Mouse (Mus musculus) retina, adult 2 months (tissue): ENCODE data around the gene Cfap99.

Experiments used
- DNase-seq: peaks from one replicate; pipeline ENCODE4 v3.0.0-alpha.2; 2012; ENCODE audit warnings: low read depth, low spot score

Cfap99 gene

GRCm38 (mm10) chr5:34288154-34288716 lies at the start of gene Cfap99, which contains the start of gene Zfyve28:
Gene Cfap99, plus strand, starts transcription at chr5:34288600.
Gene Zfyve28, minus strand, starts transcription at chr5:34288449.
- DNase-seq, result peak; percentile 84

GRCm38 (mm10) chr5:34242224-34242963 lies 46.0 kb upstream of the Cfap99 start:
- no peak for DNase-seq

DNA sequence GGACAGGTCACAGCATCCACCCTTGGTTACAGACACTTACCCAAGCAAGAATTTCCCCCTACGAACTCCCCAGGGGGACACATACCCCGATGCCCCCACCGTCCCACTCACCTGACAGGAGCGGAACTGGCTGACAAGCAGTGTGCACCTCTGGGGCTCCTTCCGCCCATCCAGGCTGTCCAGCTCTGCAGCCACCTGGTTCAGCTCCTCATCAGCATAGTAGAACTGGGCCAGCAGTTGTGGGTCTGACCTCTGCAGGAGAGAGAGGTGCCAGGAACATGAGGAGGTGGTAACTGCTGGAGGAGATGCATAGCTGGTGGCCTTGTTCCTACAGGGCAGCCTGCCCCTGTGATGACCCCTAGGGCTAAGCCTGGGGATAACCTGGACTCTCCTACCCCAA lies 45.3 kb upstream of the Cfap99 start:
- DNase-seq, result no peak

DNA sequence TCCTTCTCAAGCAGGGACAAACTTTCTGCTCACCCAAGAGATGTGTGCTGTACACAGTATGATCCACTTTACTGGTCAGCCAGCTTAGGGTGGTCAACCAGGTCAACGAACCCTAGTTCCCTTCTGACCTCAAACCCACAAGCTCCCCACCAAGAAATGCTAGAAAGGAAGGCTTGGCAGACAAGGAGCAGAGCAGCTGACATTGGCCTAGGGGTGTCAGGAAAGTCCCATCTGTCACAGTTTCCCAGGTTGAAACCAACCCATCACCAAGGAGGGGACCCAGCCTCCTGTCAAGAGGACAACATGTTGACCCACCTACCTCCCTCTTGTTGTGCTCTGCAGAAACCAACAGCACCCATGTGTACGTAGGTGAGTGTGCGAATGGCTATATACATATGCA lies 42.0 kb upstream of the Cfap99 start:
- DNase-seq, result no peak

- DNase-seq, result no peak
These were observed 39.3 kb upstream of the Cfap99 start for GRCm38 (mm10) chr5:34249132-34249531.

DNA sequence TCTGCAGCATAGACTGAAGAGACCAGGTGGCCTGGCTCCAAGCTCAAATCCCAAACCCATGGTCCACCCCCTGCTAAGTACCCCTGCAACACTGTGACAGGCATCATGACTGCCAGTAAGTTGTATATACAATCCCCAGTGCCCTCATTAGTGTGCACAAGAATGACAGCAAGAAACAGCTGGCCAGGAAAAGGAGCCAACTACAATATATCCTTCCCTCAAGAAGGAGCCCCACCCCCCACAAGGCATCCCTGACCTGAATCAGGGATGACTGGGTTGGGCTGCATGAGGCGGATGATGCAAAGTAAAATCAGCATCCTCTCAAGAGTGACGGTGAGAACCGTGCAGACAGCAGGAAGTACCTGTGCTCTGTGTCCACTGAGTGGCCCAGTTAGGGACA lies 38.3 kb upstream of the Cfap99 start:
- no peak for DNase-seq

- DNase-seq, result no peak
These were observed 36.6 kb upstream of the Cfap99 start for GRCm38 (mm10) chr5:34251794-34252193.

DNA sequence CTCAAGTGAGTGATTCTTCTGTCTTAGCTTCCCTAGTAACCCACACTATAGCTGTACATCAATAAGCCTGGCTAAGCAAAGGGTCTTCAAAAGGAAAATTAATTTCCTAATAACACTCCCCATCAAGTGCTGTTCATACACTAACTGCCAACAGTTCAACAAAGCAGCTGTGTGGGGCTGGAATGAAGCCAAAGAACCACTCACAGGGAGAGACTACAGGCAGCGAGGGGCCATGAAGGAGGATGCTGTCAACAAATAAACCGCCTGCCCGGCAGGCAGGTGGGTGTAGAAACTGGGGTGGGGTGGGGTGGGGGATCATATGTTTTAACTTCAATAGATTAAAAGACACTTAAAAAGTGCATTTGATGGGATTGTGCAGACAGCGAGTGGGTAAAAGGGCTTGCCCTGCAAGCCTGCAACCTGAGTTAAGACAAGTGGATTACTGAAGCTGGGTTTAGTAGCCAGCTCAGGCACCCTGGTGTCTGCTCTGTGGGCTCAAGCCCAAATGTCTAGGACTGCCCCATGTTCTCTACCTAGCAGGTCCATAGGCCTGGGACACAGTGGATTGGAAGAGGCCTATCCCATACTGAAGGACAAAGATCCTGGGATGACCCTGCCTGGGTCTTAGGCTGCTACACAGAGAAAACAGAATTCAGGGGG lies 36.0 kb upstream of the Cfap99 start:
- DNase-seq, result no peak

GRCm38 (mm10) chr5:34252967-34253519 lies 35.4 kb upstream of the Cfap99 start:
- DNase-seq, result no peak

GRCm38 (mm10) chr5:34254309-34254708 lies 34.1 kb upstream of the Cfap99 start:
- no peak for DNase-seq

DNA sequence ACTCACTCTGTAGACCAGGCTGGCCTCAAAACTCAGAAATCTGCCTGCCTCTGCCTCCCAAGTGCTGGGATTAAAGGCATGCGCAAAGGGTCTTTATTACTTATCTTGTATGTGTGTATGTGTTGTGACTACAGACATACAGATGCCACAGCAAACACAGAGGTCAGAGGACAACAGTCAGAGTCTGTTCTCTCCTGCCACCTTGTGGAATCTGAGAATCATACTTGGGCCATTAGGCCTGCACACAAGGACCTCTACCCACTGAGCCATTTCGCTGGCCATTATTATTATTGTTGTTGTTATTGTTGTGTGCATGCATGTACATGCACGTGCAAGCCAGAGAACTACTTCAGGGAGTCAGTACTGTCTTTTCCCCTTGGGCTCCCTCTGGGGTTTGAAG lies 33.2 kb upstream of the Cfap99 start:
- DNase-seq, result no peak

DNA sequence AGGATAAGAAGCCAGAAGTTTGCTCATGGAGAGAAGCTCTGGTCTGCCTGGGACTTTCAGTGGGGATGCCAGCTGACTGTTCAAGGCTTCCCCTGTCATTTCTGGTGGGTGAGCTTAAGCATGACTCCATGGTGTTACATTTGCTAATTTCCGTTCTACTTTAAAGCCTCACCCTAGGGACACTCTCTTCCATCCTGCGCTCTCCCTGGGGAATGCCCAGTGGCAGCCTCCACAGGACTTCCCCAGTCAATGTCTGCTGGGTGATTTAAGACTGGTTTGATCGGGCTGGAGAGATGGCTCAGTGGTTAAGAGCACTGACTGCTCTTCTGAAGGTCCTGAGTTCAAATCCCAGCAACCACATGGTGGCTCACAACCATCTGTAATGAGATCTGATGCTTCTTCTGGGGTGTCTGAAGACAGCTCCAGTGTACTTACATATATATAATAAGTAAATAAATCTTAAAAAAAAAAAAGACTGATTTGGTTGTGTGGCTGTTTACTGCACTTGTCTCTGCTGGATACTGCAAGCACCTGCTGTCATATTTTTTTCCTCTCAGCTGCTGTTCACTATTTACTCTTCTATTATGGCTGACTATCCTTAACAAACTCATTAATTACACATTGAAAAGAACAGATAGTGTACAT lies 29.1 kb upstream of the Cfap99 start:
- DNase-seq, result no peak

DNA sequence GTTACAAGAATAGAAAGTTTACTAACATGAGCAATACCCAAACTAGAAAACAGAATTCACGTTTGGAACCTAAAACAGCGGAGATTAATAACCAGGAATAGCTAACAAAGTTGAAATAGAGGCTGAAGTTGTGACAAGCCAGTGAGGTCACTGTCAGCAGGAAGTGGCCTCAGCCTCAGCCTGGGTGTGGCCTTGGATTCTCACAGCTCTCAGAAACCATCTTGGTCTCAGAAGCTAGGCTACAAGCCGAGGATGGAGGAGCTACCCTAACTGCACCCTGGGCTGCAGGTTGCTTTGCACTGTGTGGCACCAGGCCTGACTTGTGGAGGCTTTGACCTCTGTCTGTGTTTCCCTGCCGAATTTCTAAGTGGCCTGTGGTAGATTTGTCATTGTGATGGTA lies 22.3 kb upstream of the Cfap99 start:
- no peak for DNase-seq

DNA sequence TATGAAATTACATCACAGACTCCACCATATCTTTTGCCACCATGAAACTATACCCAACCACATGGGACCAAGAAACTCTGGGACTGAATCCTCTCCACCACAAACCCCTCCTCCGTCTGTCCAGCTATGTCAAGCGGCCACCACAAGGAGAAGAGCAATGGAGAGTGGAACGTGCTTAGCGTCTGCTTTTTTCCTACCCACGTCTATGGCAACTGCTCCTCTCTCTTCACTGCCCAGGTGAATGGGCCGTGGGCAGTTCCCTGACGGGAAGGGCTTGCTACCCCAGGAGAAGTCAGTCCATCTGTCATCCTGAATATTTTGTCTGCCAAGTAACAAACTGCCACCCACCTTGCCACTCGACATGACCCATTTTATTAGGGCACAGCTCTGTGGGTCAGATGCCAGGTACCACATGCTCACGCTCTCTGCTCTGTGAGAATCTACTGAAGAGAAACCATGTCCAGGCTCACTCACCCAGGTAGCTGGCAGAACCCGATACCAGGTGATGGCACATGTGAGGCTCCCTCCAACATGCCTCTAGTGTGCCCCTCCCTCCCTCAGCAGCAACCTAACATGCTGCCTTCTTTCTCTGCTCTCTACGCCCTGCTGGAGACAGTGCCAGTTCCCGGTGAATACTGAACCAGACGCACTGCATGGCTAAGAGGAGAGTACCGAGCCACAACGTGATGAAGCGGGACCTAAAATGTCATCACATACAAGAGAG lies 19.0 kb upstream of the Cfap99 start:
- DNase-seq, result no peak

DNA sequence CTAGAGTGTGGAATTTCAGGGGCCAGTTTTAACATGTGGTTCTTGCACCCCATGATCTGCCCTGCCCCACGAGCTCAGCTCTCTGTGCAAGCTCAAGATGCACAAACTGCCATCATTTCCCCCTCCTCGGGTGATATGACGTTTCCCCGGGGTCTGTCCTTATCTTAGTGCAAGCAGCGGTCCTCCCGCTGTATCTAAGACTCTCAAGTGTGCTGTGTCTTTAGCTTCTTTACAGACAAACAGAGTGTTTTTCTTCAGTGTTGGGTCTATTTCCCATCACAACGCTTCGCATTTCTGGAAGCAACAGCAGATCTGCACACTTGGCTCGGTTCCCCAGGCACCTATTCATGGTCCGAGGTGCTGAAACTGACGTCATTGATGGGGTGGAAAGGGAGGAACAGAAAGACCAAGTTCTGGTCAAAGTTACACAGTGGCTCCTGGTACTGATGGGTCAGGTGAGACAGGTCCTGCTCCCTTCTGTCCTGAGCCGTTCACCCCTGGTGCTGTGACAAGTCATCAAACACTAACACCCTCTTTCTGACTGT lies 18.4 kb upstream of the Cfap99 start:
- DNase-seq, result no peak

DNA sequence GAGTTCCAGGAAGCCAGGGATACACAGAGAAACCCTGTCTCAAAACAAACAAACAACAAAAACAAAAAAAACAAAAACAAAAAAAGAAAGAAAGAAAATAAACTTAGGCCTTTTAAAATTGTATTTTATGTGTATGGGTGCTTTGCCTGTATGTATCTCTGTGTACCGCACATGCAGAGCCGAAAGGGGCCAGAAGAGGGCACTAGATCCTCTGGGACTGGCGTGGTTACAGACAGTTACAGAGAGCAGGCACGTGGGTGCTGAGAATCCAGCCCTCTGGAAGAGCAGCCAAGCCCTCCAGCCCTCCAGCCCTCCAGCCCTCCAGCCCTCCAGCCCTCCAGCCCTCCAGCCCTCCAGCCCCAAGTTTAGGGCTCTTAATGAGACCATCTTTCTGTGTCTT lies 16.7 kb upstream of the Cfap99 start:
- DNase-seq, result no peak

DNA sequence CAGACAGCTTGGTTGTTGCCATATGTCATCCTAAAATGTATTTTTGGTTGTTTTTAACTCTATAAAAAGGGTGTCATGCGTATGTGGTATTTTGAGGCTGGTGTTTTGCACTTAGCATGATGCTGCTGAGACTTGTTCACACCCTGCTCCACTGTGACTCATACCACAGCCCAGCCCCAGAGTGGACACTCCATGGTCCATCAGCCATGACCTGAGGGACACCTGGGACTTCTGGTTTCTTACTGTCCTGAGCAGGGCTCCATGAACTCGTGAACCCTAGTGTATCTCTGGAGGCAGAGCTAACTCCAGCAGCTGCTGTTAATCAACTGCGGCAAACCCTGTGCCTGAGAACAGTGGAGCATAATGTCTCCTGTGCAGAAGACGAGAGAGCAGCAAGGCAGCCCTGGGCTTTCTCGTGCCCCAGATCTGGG lies 15.1 kb upstream of the Cfap99 start:
- DNase-seq, result no peak

DNA sequence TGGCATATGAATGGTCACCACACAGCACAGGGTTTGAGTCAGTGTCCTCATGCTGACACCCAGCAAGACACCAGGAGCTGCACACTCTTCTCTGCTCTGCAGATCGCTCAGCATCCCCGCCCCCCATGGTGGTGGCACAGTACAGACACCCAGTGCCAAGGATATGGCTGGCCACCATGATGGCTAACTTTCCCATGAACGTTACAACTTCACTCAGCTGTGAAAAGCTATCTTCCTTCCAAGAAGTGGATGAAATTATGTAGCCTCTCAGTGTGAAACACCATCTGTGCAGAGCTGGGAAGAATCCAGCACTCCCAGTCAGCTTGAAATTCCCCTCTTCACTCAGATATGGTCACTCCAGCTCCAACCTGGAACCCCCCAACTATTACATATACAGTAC lies 14.1 kb upstream of the Cfap99 start:
- no peak for DNase-seq

- DNase-seq, result no peak
These were observed 13.6 kb upstream of the Cfap99 start for GRCm38 (mm10) chr5:34274676-34275293.

DNA sequence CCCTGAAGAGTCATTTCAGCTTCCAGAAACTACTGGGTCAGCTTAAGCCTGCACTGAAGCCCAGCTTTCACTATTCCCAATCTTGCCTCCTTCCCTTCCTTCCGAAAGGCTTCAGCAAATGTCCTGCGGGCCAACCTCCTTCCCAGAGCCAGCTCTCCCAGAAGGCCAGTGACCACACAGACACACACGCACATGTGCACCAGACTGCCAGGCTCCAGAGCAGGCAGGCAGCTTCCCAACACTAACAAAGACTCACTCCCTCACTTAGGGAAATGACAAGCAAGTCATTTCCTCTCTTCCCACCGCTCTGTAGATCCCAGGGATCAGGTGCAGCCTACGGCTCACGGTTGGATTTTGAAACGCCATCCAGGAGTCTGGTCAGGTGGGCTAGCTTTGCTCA lies 12.2 kb upstream of the Cfap99 start:
- DNase-seq, result no peak

DNA sequence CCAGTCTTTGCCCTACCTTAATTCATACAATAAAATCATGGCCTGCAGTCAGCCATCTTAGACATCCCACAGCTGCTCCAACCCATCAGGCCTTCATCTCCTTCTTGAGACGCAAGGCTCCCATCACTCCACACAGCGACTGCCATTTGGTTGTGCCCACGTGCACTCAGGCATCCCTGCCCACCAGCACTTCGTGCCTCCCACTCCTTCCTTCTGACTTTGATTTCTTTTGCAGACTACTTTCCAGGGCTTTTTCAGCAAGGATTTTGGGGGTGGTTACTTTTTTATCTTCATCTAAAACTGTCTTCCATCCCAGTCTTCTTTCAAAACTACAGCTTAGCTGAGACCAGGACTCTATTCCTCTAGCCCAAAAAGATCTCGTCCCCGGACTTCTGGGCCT lies 11.7 kb upstream of the Cfap99 start:
- DNase-seq, result no peak
